Mouse (Mus musculus) heart, embryonic 15.5 days (tissue): ENCODE measurements at regions not wholly inside any gene's neighbourhood (a gene's known extent, or its start where the extent isn't known, plus 50 kb on each side); places are given as distances from the start of the nearest gene placed in this dataset.

ENCODE experiments used
- ATAC-seq: fragments of 200-750 bp; cut with Nextera tagmentation; replicated peaks from 2 replicates; pipeline ENCODE4 v1.8.0; 2017; ENCODE audit warnings: low read depth, moderate TSS enrichment; ENCODE audit not compliant: insufficient number of reproducible peaks, insufficient read depth, low FRiP score
- H3K27ac ChIP-seq: fragments of 300-500 bp; sonication (generic); 2 replicates; pipeline ENCODE4 v1.5.1; 2015; ENCODE audit warnings: mild to moderate bottlenecking, inconsistent platforms
- H3K27me3 ChIP-seq: fragments of 300-500 bp; sonication (generic); 2 replicates; pipeline ENCODE4 v1.6.1; 2015; ENCODE audit warnings: inconsistent platforms
- H3K36me3 ChIP-seq: fragments of 300-500 bp; sonication (generic); 2 replicates; pipeline ENCODE4 v1.6.1; 2015; ENCODE audit warnings: mild to moderate bottlenecking, inconsistent platforms
- H3K4me1 ChIP-seq: fragments of 300-500 bp; sonication (generic); replicated peaks from 2 replicates; pipeline ENCODE4 v1.6.1; 2015; ENCODE audit warnings: inconsistent platforms
- H3K4me2 ChIP-seq: fragments of 300-500 bp; sonication (generic); 2 replicates; pipeline ENCODE4 v1.6.1; 2015; ENCODE audit warnings: inconsistent platforms, mild to moderate bottlenecking, moderate library complexity
- H3K4me3 ChIP-seq: fragments of 300-500 bp; sonication (generic); 2 replicates; pipeline ENCODE4 v1.5.1; 2015; ENCODE audit warnings: mild to moderate bottlenecking, inconsistent platforms
- H3K9ac ChIP-seq: fragments of 300-500 bp; sonication (generic); 2 replicates; pipeline ENCODE4 v1.6.1; 2015; ENCODE audit warnings: mild to moderate bottlenecking, inconsistent platforms
- H3K9me3 ChIP-seq: fragments of 300-500 bp; sonication (generic); replicated peaks from 2 replicates; pipeline ENCODE4 v1.6.1; 2016; ENCODE audit warnings: inconsistent platforms
- WGBS: fragments of 180-500 bp; shearing (Covaris S2); methylation state at CpG from one replicate; pipeline ENCODE4 v1.1.7; 2015; ENCODE audit warnings: mixed read lengths; 5-methylcytosine and 5-hydroxymethylcytosine counted together

- Histone ChIP-seq H3K36me3 (no peaks in the 10 kb centered on the region), H3K27me3 (no peaks in the 10 kb centered on the region), H3K27ac (no peak overlapping the region), H3K4me3 (no peak overlapping the region), H3K9ac (no peak overlapping the region), H3K4me2 (no peak overlapping the region), H3K4me1 (peaks cover 57% of the 10 kb centered on the region), H3K9me3 (no peaks in the 10 kb centered on the region)
- ATAC-seq, result no peak
These were observed 78.9 kb downstream of the 1700001O22Rik start for GRCm38 (mm10) chr2:30724521-30724920.

- 28% methylated on average over 10 of the region's 10 CpGs for WGBS
- Histone ChIP-seq H3K4me3 (no peak overlapping the region), H3K36me3 (no peaks in the 10 kb centered on the region), H3K27ac (peak overlapping the region; percentile 94), H3K9ac (no peak overlapping the region; the same call in 1 of the 2 replicates), H3K4me2 (no peak overlapping the region), H3K4me1 (peaks cover 67% of the 10 kb centered on the region), H3K27me3 (no peaks in the 10 kb centered on the region), H3K9me3 (no peaks in the 10 kb centered on the region)
- no peak for ATAC-seq
These were observed 80.3 kb downstream of the 1700001O22Rik start for GRCm38 (mm10) chr2:30723059-30723587.

- ATAC-seq, result no peak
These were observed 81.0 kb downstream of the 1700001O22Rik start for GRCm38 (mm10) chr2:30722263-30723050.

GRCm38 (mm10) chr2:30721473-30722262 is 81.8 kb downstream of the 1700001O22Rik start:
- Histone ChIP-seq H3K27ac (peak overlapping the region; percentile 94), H3K4me2 (no peak overlapping the region), H3K36me3 (no peaks in the 10 kb centered on the region), H3K27me3 (no peaks in the 10 kb centered on the region), H3K4me3 (no peak overlapping the region), H3K9me3 (no peaks in the 10 kb centered on the region), H3K9ac (peak overlapping the region; percentile 40), H3K4me1 (peaks cover 82% of the 10 kb centered on the region)
- 19% methylated on average over 12 of the region's 12 CpGs for WGBS
- no peak; the same call in 1 of the 2 replicates for ATAC-seq

More at GRCm38 (mm10) chr2:30722263-30723050, 81.0 kb downstream of the 1700001O22Rik start:
- Histone ChIP-seq H3K4me3 (no peak overlapping the region), H3K27me3 (no peaks in the 10 kb centered on the region), H3K9ac (peak overlapping the region; percentile 40), H3K36me3 (no peaks in the 10 kb centered on the region), H3K4me1 (peaks cover 74% of the 10 kb centered on the region), H3K9me3 (no peaks in the 10 kb centered on the region), H3K4me2 (no peak overlapping the region), H3K27ac (peak overlapping the region; percentile 94)
- WGBS, result 58% methylated on average over 7 of the region's 7 CpGs

DNA sequence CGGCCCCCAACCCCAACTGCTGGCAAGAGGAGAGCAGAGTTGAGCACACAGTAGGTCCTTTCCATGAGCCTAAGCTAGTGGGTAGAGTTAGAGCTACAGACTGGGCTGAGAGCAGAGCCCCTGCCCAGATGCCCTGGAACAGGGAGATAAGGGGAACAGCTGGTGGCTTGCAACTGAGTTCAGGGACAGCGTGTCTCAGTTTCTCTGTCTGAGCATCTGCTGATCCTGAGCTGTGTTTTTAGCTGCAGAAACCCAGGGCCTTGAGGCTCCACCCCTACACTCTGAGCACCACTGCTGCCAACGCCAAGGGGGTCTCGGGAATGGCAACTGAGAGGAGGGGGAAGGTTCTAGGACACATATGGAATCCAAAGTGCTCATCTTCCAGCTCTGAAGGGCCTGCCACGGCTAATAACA is 82.4 kb downstream of the 1700001O22Rik start:
- ATAC-seq, result no peak
- Histone ChIP-seq H3K4me1 (peaks cover 87% of the 10 kb centered on the region), H3K27ac (peak overlapping the region; percentile 94), H3K9me3 (no peaks in the 10 kb centered on the region), H3K4me3 (no peak overlapping the region), H3K4me2 (no peak overlapping the region), H3K36me3 (no peaks in the 10 kb centered on the region), H3K9ac (no peak overlapping the region), H3K27me3 (no peaks in the 10 kb centered on the region)
- WGBS, result 71% methylated on average over 5 of the region's 5 CpGs

DNA sequence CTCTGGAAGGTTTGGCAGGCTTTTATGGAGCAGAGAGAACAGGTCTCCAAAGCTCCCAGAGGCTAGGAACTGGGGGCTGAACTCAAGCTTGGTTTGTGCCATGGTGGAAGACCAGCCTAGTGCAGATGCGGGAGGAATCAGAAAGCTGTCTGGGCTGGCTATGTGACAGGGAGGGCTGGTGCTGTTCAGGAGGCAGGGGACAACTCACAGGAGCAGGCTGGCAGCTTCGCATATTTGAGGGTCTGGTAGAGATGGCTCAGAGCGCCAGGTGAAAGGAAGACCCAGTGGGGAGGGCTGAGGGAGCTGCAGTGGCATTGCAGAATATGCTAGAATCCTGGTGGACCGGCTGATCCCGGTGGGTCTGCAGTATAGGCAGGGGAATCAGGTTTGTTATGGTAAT is 83.2 kb downstream of the 1700001O22Rik start:
- no peak overlapping the region for H3K4me3 ChIP-seq
- peak overlapping the region; percentile 60 for H3K4me2 ChIP-seq
- no peaks in the 10 kb centered on the region for H3K27me3 ChIP-seq
- H3K36me3 ChIP-seq, result no peaks in the 10 kb centered on the region
- ATAC-seq, result no peak
- H3K9me3 ChIP-seq, result no peaks in the 10 kb centered on the region
- H3K4me1 ChIP-seq, result peaks cover 83% of the 10 kb centered on the region
- WGBS, result 56% methylated on average over 5 of the region's 5 CpGs
- H3K9ac ChIP-seq, result peak overlapping the region; percentile 56
- H3K27ac ChIP-seq, result peak overlapping the region; percentile 94

DNA sequence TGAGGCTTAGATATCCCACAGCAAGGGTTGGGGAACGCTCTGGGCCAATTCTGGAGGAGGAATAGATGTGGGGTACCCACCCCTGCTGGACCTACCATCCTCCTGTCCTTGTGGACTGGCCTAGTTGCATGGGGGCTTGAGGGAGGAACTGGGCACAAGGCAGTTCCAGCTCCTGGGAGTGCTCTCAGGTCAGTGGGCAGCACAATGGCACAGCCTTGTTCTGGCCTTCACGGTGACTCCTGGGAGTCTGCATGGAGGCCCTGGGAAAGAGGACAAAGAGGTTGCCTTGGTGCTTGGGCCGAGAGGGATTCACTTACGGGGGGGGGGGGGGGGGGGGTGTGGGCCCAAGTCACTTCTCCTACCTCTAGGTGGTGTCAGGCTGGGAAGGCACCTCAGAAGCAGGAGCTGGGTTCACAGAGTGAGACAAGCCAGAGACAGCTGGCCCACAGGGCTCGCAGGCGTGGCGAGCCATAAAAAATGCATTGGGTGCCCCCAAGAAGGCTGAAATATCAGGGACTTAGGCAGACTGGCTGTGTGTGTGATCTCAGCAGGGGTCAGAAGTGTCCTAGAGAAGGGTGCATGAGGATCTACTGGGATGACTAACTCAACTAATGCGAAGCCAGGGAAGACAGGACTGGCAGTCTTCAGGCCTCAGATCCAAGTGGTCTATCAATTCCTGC is 83.7 kb downstream of the 1700001O22Rik start:
- Histone ChIP-seq H3K4me1 (peaks cover 78% of the 10 kb centered on the region), H3K27me3 (no peaks in the 10 kb centered on the region), H3K27ac (peak overlapping the region; percentile 94), H3K9ac (peak overlapping the region; percentile 56), H3K4me2 (peak overlapping the region; percentile 60), H3K36me3 (no peaks in the 10 kb centered on the region), H3K4me3 (peak overlapping the region; percentile 32), H3K9me3 (no peaks in the 10 kb centered on the region)
- 33% methylated on average over 8 of the region's 8 CpGs for WGBS
- no peak for ATAC-seq

- Histone ChIP-seq H3K4me2 (peak overlapping the region; percentile 60), H3K4me3 (peak overlapping the region; percentile 26), H3K9ac (peak overlapping the region; percentile 56), H3K27ac (peak overlapping the region; percentile 94), H3K4me1 (peaks cover 79% of the 10 kb centered on the region), H3K36me3 (no peaks in the 10 kb centered on the region), H3K27me3 (no peaks in the 10 kb centered on the region), H3K9me3 (no peaks in the 10 kb centered on the region)
- peak; percentile 71 for ATAC-seq
- WGBS, result under 1% methylated on average over 29 of the region's 29 CpGs
These were observed 84.6 kb downstream of the 1700001O22Rik start for GRCm38 (mm10) chr2:30718741-30719381.

DNA sequence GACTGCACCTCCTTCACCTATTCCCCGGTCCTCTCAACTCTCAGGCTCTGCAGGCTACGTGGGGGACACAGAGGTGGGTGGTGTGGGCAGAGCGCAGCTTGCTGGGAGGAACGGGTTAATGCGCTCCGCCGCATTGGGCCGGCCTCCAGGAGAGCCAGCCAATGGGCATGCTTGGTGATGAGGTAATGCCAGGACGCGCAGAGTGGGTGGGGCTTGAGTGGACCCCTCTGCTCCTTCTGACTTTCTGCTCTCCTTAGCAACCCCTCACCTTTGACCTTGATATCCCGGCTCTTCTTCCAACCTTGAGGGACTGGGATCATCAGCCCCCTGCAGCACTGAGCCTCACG is 85.2 kb downstream of the 1700001O22Rik start:
- H3K27me3 ChIP-seq, result no peaks in the 10 kb centered on the region
- H3K9ac ChIP-seq, result peak overlapping the region; percentile 47
- H3K9me3 ChIP-seq, result no peaks in the 10 kb centered on the region
- H3K36me3 ChIP-seq, result no peaks in the 10 kb centered on the region
- peak; percentile 71 for ATAC-seq
- 1% methylated on average over 12 of the region's 12 CpGs for WGBS
- peak overlapping the region; percentile 60 for H3K4me2 ChIP-seq
- peak overlapping the region; percentile 94 for H3K27ac ChIP-seq
- H3K4me3 ChIP-seq, result peak overlapping the region; percentile 26
- H3K4me1 ChIP-seq, result peaks cover 78% of the 10 kb centered on the region

DNA sequence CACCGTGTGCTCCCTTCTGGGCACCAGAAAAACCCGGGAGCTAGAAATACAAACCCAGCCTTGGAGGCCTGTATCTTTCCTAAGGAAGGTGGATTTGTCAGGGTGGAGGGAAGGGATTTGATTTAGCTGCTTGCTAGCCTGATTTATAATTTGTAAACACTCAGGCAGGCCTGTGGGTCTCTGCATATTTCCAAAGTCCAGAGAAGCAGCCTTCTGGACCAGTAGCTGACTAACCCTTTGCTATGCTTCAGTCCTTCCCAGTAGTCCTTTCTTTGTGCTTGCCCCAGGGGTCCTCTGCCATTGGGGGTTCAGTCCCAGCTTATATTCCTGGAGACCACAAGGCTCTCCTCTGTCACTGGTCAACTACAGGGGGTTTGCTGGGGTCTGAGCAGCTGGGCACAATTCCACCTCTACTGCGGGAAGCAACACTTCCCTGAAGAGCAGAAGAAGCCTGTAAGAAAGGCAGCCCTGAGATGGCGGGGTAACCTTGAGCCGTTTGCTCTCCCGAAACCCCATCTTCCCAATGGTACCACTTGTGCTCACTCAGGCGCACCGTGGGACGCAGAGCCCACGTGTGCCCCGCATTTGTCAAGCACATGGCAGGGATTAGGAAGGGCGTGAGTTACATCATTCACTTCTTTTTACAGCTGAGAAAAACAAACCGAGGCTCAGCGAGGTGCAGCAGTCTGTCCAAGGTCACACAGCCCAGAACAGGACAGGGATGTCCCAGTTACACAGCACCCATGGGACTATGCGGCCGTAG is 85.7 kb downstream of the 1700001O22Rik start:
- Histone ChIP-seq H3K4me3 (peak overlapping the region; percentile 26), H3K9me3 (no peaks in the 10 kb centered on the region), H3K4me1 (peaks cover 78% of the 10 kb centered on the region), H3K36me3 (no peaks in the 10 kb centered on the region), H3K27me3 (no peaks in the 10 kb centered on the region), H3K4me2 (peak overlapping the region; percentile 60), H3K9ac (peak overlapping the region; percentile 47), H3K27ac (peak overlapping the region; percentile 94)
- WGBS, result 21% methylated on average over 16 of the region's 16 CpGs
- no peak; the same call in 1 of the 2 replicates for ATAC-seq
